In genomic region chr17:41264512-41265222, GRCm38 (mm10) we compare ENCODE assay signal across 13 mouse cellular contexts.
"Had no signal": no experiment of that assay in that cellular context is flagged by ENCODE, and none has a peak within 500 bp of the region (broad histone marks: within the 10 kb centered on the region; RNA-seq: fewer than 3 reads in every experiment).

No protein-coding gene starts in this region.

- H3K27me3 ChIP-seq: liver, embryonic 15.5 days; neural tube, embryonic 13.5 days had no signal

- H3K9ac ChIP-seq: liver, embryonic 15.5 days; neural tube, embryonic 13.5 days had no signal

- H3K27ac ChIP-seq: limb, embryonic 10.5 days; liver, embryonic 15.5 days; midbrain, embryonic 10.5 days; neural tube, embryonic 13.5 days had no signal

- DNase-seq: kidney, adult 18-20 months; kidney, postnatal 10 days; lung, adult 2 months; lung, postnatal 4 days; right cerebral cortex, adult 18-20 months; right cerebral cortex, postnatal 25 days; thymus, postnatal 36 days had no signal

- H3K9me3 ChIP-seq: limb, embryonic 10.5 days; liver, embryonic 15.5 days; midbrain, embryonic 10.5 days; neural tube, embryonic 13.5 days had no signal

- H3K36me3 ChIP-seq: limb, embryonic 10.5 days; liver, embryonic 15.5 days; midbrain, embryonic 10.5 days; neural tube, embryonic 13.5 days had no signal

- H3K4me3 ChIP-seq: limb, embryonic 10.5 days; liver, embryonic 15.5 days; midbrain, embryonic 10.5 days; neural tube, embryonic 13.5 days had no signal

- ATAC-seq: lung, postnatal 0 days had no signal

- H3K4me2 ChIP-seq: liver, embryonic 11.5 days; liver, embryonic 15.5 days; neural tube, embryonic 13.5 days had no signal

- H3K4me1 ChIP-seq: limb, embryonic 10.5 days; liver, embryonic 15.5 days; midbrain, embryonic 10.5 days; neural tube, embryonic 13.5 days had no signal
